Mouse (Mus musculus): ENCODE results near the gene Gm10912.

- TF ChIP-seq MAFK (IDR thresholded peaks at IDR 0.05; ENCODE audit: insufficient read depth, low read depth, low read length), result no peak
- TF ChIP-seq ZC3H11A (IDR thresholded peaks at IDR 0.05; ENCODE audit: borderline replicate concordance, low read depth, low read length), result no peak
- no peak for TF ChIP-seq HCFC1 (IDR thresholded peaks at IDR 0.05; ENCODE audit: borderline replicate concordance, insufficient read depth, low read length)
These were observed 6.7 kb upstream of the Gm10912 start for GRCm38 (mm10) chr2:104058954-104059353.

Measured in ES-E14 (cell line).